ENCODE assay signal across 10 mouse cellular contexts in genomic region chrX:98380247-98380905, GRCm38 (mm10).
A peak's percentile ranks its signal among the peaks of the same experiment; 100 is the strongest.
DNase-seq lines count a peak whose midpoint lies in the region; ATAC-seq and TF ChIP-seq lines count a peak whose summit lies in the region.
"Had no signal": no experiment of that assay in that cellular context is flagged by ENCODE, and none has a peak within 500 bp of the region (broad histone marks: within the 10 kb centered on the region; RNA-seq: fewer than 3 reads in every experiment).

No protein-coding gene starts in this region.

- H3K27me3 ChIP-seq in embryonic facial prominence, embryonic 13.5 days = no peaks in the 10 kb centered on the region
- peaks cover 10% of the 10 kb centered on the region; the same call in 1 of the 2 replicates for H3K27me3 ChIP-seq in embryonic facial prominence, embryonic 10.5 days (replicated peaks; ENCODE audit: low read depth, poor library complexity, severe bottlenecking)
- no peaks in the 10 kb centered on the region for H3K27me3 ChIP-seq in lung, postnatal 0 days (replicated peaks; ENCODE audit: insufficient read depth, low read length)
- no peaks in the 10 kb centered on the region for H3K27me3 ChIP-seq in midbrain, embryonic 11.5 days (ENCODE audit: control insufficient read depth, insufficient read depth, low read length)
- H3K27me3 ChIP-seq: CH12.LX; embryonic facial prominence, embryonic 12.5 days had no signal

- ATAC-seq in embryonic facial prominence, embryonic 13.5 days (ENCODE audit: insufficient number of reproducible peaks, insufficient read depth, low FRiP score, low TSS enrichment, low read depth) = peak; percentile 59; the same call in 1 of the 2 replicates
- ATAC-seq in lung, postnatal 0 days = peak; percentile 59
- ATAC-seq in midbrain, embryonic 11.5 days (ENCODE audit: low FRiP score) = no peak

- no peaks in the 10 kb centered on the region for H3K36me3 ChIP-seq in embryonic facial prominence, embryonic 13.5 days
- H3K36me3 ChIP-seq in embryonic facial prominence, embryonic 10.5 days (replicated peaks) = no peaks in the 10 kb centered on the region
- H3K36me3 ChIP-seq in lung, postnatal 0 days (ENCODE audit: insufficient read depth, low read length) = no peaks in the 10 kb centered on the region
- H3K36me3 ChIP-seq in midbrain, embryonic 11.5 days (ENCODE audit: control insufficient read depth, insufficient read depth, low read length) = no peaks in the 10 kb centered on the region
- H3K36me3 ChIP-seq: embryonic facial prominence, embryonic 12.5 days had no signal

- intact Hi-C loops in heart, postnatal 25 days (cut with DNase I) = no loop called here

- no peaks in the 10 kb centered on the region for H3K4me1 ChIP-seq in embryonic facial prominence, embryonic 13.5 days
- no peaks in the 10 kb centered on the region for H3K4me1 ChIP-seq in embryonic facial prominence, embryonic 10.5 days
- no peaks in the 10 kb centered on the region for H3K4me1 ChIP-seq in lung, postnatal 0 days (ENCODE audit: insufficient read depth, low read depth, low read length)
- H3K4me1 ChIP-seq in midbrain, embryonic 11.5 days (ENCODE audit: control insufficient read depth, insufficient read depth, low read length) = no peaks in the 10 kb centered on the region
- H3K4me1 ChIP-seq: embryonic facial prominence, embryonic 12.5 days had no signal

- WGBS in embryonic facial prominence, embryonic 13.5 days = 59% methylated on average over 7 of the region's 7 CpGs
- WGBS in embryonic facial prominence, embryonic 10.5 days = 78% methylated on average over 7 of the region's 7 CpGs
- WGBS in lung, postnatal 0 days = 46% methylated on average over 7 of the region's 7 CpGs
- WGBS in midbrain, embryonic 11.5 days = 75% methylated on average over 7 of the region's 7 CpGs

- H3K9ac ChIP-seq in embryonic facial prominence, embryonic 13.5 days = no peak overlapping the region
- no peak overlapping the region for H3K9ac ChIP-seq in lung, postnatal 0 days (replicated peaks; ENCODE audit: low read depth)
- no peak overlapping the region for H3K9ac ChIP-seq in midbrain, embryonic 11.5 days (ENCODE audit: low read length)
- H3K9ac ChIP-seq: embryonic facial prominence, embryonic 12.5 days had no signal

- TF ChIP-seq EP300 in lung, postnatal 0 days (IDR thresholded peaks at IDR 0.05) = no peak

- H3K4me3 ChIP-seq in embryonic facial prominence, embryonic 13.5 days = no peak overlapping the region
- H3K4me3 ChIP-seq in embryonic facial prominence, embryonic 10.5 days = no peak overlapping the region
- H3K4me3 ChIP-seq in lung, postnatal 0 days (ENCODE audit: low read depth, low read length) = no peak overlapping the region
- H3K4me3 ChIP-seq in midbrain, embryonic 11.5 days (ENCODE audit: low read depth, low read length) = no peak overlapping the region
- H3K4me3 ChIP-seq: embryonic facial prominence, embryonic 12.5 days had no signal

- no peak for DNase-seq in embryonic facial prominence, embryonic 10.5 days (ENCODE audit: low spot score)
- DNase-seq in 3T3-L1 (ENCODE audit: low read depth, low spot score) = peak; percentile 38
- peak; percentile 38 to 57 for DNase-seq in cerebellum, postnatal 25 days
- peak; percentile 48 for DNase-seq in heart, postnatal 25 days (ENCODE audit: low spot score)
- DNase-seq in lung, postnatal 0 days (ENCODE audit: low spot score) = peak; percentile 40
- no peak for DNase-seq in midbrain, embryonic 11.5 days (ENCODE audit: low spot score, missing footprints)
- no peak for DNase-seq in embryo, embryonic 10 days (ENCODE audit: low spot score)

- 0 out of 2 replicates have a peak overlapping the region, but pooled peaks have one; percentile 44 for H3K27ac ChIP-seq in embryonic facial prominence, embryonic 13.5 days
- H3K27ac ChIP-seq in embryonic facial prominence, embryonic 10.5 days (replicated peaks) = no peak overlapping the region
- no peak overlapping the region for H3K27ac ChIP-seq in lung, postnatal 0 days (ENCODE audit: low read length)
- no peak overlapping the region for H3K27ac ChIP-seq in midbrain, embryonic 11.5 days (ENCODE audit: low read depth, low read length)
- H3K27ac ChIP-seq: embryonic facial prominence, embryonic 12.5 days had no signal

- H3K9me3 ChIP-seq in embryonic facial prominence, embryonic 13.5 days = no peaks in the 10 kb centered on the region
- no peaks in the 10 kb centered on the region for H3K9me3 ChIP-seq in embryonic facial prominence, embryonic 10.5 days
- no peaks in the 10 kb centered on the region for H3K9me3 ChIP-seq in lung, postnatal 0 days (ENCODE audit: low read length)
- no peaks in the 10 kb centered on the region for H3K9me3 ChIP-seq in midbrain, embryonic 11.5 days (ENCODE audit: control insufficient read depth, low read length)
- H3K9me3 ChIP-seq: embryonic facial prominence, embryonic 12.5 days had no signal

- H3K4me2 ChIP-seq in embryonic facial prominence, embryonic 13.5 days = no peak overlapping the region
- no peak overlapping the region for H3K4me2 ChIP-seq in lung, postnatal 0 days (replicated peaks; ENCODE audit: low read depth, low read length)
- H3K4me2 ChIP-seq in midbrain, embryonic 11.5 days = no peak overlapping the region
- H3K4me2 ChIP-seq: embryonic facial prominence, embryonic 12.5 days had no signal

- peak; percentile 44 for TF ChIP-seq CTCF in lung, postnatal 0 days (IDR thresholded peaks at IDR 0.05)

Comparison
In these comparisons a context has a peak if more than half of its experiments do, and no peak if none do; other contexts are left out.
1. DNase-seq: peak in 3T3-L1 (single experiment), cerebellum, postnatal 25 days (2 of 2), heart, postnatal 25 days (single experiment) and lung, postnatal 0 days (single experiment); none in embryonic facial prominence, embryonic 10.5 days (single experiment), midbrain, embryonic 11.5 days (single experiment) and embryo, embryonic 10 days (single experiment).